Mouse (Mus musculus) layer of hippocampus, adult 11-12 months (tissue): Measurements from ENCODE around the gene Cobl.

Experiments used
- DNase-seq: peaks from one replicate; pipeline ENCODE4 v3.0.0; 2022; ENCODE audit warnings: low spot score

Cobl gene

GRCm38 (mm10) chr11:12219594-12220530 lies 244.9 kb downstream of the Cobl start:
- no peak for DNase-seq

- DNase-seq = no peak
These were observed 247.9 kb downstream of the Cobl start for GRCm38 (mm10) chr11:12216897-12217296.

- no peak for DNase-seq
These were observed 249.2 kb downstream of the Cobl start for GRCm38 (mm10) chr11:12215582-12215981.

DNA sequence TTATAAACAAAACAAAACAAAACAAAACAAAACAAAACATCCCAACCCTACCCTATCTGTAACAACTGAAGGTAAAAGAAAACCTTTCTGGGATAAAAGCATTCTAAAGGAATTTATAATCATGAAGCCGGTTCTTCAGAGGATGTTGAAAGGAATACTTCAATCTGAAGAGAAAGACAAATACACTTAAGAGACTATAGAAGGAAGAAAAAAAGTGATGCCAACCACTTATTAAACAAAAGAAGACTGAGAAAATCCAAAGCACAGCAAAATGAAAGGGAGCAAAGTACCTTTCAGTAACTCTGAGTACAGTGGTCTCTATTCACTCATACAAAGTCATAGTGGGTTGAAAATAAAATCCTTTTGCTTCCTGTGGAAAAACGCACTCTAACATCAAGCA lies 256.2 kb downstream of the Cobl start:
- no peak for DNase-seq

- no peak for DNase-seq
These were observed 259.3 kb downstream of the Cobl start for GRCm38 (mm10) chr11:12205201-12206161.

- no peak for DNase-seq
These were observed 265.3 kb downstream of the Cobl start for GRCm38 (mm10) chr11:12199441-12199840.

DNA sequence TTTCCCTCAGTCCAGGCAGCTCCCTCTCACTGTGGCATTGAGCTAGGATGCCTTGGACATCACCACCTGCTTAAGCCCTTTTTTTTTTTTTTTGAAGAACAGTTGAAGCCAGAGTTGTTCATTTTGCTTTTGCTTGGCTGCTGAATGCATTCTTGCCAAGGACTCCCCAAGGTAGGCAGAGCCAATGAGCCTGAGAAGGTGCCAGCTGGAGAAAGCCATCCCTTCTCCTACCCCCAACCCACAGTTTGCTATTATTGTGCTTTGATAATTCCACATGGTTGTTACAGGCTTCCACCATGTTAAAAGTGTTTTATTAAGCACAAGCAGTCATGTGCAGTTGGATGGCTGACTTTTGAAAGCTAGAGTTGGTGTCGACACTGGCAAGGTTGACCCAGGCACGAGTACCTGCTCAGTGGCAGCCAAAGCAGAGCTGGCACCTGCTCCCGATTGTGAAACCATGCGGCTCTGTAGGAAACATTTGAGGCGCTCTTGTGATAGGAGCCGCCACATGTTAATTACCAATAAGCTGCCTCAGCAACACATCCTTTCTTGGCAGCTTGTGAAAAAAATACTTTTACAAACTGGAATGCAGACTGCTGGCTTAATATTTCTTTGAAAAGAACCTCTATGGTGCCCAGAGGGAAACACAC lies 265.9 kb downstream of the Cobl start:
- no peak for DNase-seq

- no peak for DNase-seq
These were observed 266.7 kb downstream of the Cobl start for GRCm38 (mm10) chr11:12198017-12198416.

DNA sequence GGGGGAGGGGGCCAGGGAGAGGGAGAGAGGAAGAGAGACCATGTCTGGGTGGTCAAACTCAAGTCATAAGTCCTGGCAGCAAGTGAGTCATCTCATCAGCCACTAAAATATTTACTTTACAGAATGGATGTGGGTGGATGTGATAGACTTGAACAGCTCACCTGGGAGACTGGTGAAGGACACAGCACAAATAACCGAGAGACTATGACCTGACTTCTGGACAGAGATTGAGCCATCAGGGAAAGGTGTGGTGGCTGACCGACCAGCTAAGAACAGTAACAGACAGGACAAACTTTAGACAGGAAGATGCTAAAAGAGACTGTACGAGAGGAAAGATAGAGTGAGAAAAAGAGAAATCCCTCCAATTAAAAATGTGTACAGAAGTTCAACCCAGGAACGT lies 267.2 kb downstream of the Cobl start:
- DNase-seq = no peak

- DNase-seq = no peak
These were observed 269.4 kb downstream of the Cobl start for GRCm38 (mm10) chr11:12195390-12195789.

DNA sequence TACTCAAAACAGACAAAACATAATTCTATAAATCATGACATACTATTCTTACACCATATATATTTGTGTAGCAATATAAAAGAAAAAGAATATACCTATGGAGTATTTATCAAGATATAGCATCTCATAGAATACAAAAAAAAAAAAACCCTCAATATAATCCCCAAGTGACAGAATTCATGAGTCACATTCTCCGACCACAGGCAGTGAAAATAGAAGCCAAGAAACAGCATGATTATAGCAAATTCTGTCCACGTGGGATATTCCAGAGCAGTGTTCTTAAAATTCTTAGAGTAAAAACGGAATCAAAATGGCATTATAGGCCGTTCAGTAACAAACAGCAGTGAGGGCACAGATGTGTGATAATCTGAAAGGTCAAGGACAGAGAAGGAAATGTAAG lies 271.4 kb downstream of the Cobl start:
- no peak for DNase-seq

- DNase-seq = no peak
These were observed 273.4 kb downstream of the Cobl start for GRCm38 (mm10) chr11:12191386-12191785.

DNA sequence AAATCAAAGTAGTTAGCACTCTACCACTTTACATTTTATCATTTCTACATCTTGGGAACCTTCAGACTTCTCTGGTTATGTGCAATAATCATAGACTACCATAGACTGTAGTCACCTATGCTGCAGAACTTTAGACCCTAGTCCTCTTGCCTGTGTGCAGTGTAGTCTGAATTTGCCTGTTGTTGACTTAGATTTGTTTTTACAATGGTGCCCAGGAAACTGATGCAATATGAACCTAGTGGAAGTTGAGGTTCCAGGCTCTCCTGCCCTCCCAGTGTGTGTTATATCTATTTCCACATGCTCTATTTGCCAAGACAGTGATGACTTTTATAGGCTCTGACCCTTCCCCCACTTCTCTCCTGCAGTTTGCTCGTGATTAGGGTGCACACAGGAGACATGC lies 274.3 kb downstream of the Cobl start:
- no peak for DNase-seq
